Mouse (Mus musculus) kidney, postnatal 36 days (tissue): Measurements from ENCODE around the gene Ankrd44.

Source experiments
- DNase-seq, 2 experiments: peaks; one replicate each; pipeline ENCODE4 v3.0.0; 2021 to 2022; ENCODE audit warnings: mixed read lengths in 2 of 2

Gene Ankrd44

DNA sequence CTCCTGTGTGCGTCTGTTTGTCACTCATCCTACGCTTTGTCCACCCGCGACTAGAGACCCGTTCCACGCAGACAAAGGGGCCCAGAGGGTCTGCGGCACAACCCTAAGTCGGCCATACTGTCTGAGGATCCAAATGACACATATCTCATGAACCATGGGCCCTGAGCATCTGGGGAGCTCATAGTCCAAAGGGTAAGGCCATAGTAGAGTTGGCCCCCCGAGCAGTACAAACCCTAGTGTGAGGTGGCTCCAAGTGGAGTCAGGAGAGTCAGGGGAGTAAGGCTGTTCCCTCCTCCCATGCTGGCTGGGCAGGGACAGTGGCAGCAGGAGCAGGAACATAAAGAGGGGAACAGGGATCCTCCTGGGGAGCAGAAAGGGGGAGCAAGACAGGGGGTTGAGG, 324.5 kb downstream of the Ankrd44 start:
- no peak for DNase-seq

DNA sequence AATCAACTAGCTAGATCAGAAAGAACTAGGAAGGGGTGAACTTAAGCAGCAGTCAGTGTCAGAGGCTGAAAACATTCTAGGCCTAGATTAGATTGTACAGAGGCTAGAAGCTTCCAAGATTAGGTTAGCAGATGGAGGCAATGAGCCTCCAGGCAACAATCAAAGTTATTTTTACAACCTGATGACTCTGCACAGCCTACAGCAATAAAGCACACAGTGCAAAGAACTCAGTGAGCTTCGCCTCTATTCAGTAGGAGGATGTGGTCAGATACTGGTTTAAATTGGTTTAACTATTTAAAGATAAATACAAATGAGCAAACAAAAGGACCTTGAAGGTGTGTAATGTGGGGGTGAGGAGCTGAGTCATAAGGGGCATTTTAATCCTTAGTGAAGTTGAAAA, 325.9 kb downstream of the Ankrd44 start:
- DNase-seq = no peak

DNA sequence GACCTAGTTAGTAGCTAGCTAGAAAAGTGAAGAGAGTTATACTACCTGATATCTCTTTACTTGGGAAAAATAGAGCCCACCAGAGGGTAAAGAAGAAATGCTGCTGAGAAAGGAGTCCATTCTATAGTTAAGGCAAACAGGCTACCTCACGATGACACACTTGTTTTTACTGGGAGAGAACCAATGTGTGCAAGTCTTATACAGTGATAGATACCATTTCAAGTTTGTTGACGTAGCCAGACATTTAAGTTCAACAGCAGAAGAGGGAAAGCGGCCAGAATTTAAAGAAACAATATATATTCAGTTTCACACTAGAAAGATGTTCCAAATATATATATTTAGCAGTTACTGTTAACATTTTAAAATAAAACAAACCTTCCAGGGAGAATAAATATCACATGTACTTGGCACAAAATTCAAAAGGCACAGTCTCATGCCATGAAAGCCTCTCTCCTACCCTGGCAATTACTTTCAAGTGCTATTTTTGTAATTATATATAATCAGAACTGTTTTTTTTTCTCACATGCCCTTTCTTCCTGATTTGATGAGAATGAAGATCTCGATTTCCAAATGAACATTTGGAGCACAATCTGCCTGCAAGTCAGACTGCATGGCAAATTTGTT, 328.5 kb downstream of the Ankrd44 start:
- no peak for DNase-seq

DNA sequence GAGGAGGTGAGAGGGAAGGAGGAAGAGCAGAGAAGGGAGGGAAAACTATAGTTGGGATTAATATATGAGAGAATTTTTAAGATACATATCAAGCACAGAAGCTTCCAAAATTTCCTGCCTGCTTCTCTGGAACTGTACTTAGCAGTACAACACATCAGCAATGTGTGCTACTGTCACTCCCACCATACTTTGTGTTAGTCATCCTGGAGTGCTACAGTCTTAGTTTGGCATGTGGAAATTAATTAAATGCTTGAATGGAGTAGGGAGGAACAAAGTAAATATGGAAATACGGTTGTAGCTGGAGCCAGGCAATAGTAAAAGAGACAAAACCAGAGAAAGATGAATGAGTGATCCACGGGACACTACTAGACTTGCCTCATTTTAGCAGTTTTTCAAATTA, 330.0 kb downstream of the Ankrd44 start:
- no peak for DNase-seq
